Mouse (Mus musculus) limb, embryonic 12.5 days (tissue): ENCODE data around the gene Foxn3. TPM values are rescaled to one million over a fixed set of nuclear protein-coding genes. Genes with fewer than 3 reads are reported as not detected.

Experiments used
- ATAC-seq: fragments of 200-750 bp; cut with Nextera tagmentation; 2 replicates; pipeline ENCODE4 v1.8.0; 2017; ENCODE audit warnings: low read depth, moderate TSS enrichment; ENCODE audit not compliant: insufficient number of reproducible peaks, insufficient read depth, low FRiP score, low TSS enrichment
- H3K27ac ChIP-seq: fragments of 300-500 bp; sonication (generic); 2 replicates; pipeline ENCODE4 v1.5.1; 2016; ENCODE audit warnings: mild to moderate bottlenecking, moderate library complexity
- H3K27me3 ChIP-seq: fragments of 300-500 bp; sonication (generic); 2 replicates; pipeline ENCODE4 v1.6.1; 2016; ENCODE audit warnings: mild to moderate bottlenecking, moderate library complexity
- H3K36me3 ChIP-seq: fragments of 300-500 bp; sonication (generic); 2 replicates; pipeline ENCODE4 v1.6.1; 2016; ENCODE audit warnings: mild to moderate bottlenecking, moderate library complexity
- H3K4me1 ChIP-seq: fragments of 300-500 bp; sonication (generic); replicated peaks from 2 replicates; pipeline ENCODE4 v1.6.1; 2016
- H3K4me2 ChIP-seq: fragments of 300-500 bp; sonication (generic); 2 replicates; pipeline ENCODE4 v1.6.1; 2016; ENCODE audit warnings: mild to moderate bottlenecking, moderate library complexity
- H3K4me3 ChIP-seq: fragments of 300-500 bp; sonication (generic); replicated peaks from 2 replicates; pipeline ENCODE4 v1.5.1; 2016; ENCODE audit warnings: mild to moderate bottlenecking
- H3K9ac ChIP-seq: fragments of 300-500 bp; sonication (generic); replicated peaks from 2 replicates; pipeline ENCODE4 v1.6.1; 2016; ENCODE audit warnings: mild to moderate bottlenecking, moderate library complexity
- H3K9me3 ChIP-seq: fragments of 300-500 bp; sonication (generic); 2 replicates; pipeline ENCODE4 v1.6.1; 2016; ENCODE audit warnings: mild to moderate bottlenecking, moderate library complexity
- WGBS: fragments of 180-500 bp; shearing (Covaris S2); methylation state at CpG from one replicate; pipeline ENCODE4 v1.1.7; 2016; 5-methylcytosine and 5-hydroxymethylcytosine counted together
- polyA plus RNA-seq: library from polyadenylated mRNA; unstranded; fragments of >200 nt; fragmentation: Nextera tagmentation; extraction: Ambion mirVana; gene quantifications from 2 replicates; pipeline ENCODE4 v1.2.1, GENCODE M21; 2016

The Foxn3 gene
- polyA plus RNA-seq, 1 experiment from 2014 or later: 115 TPM

GRCm38 (mm10) chr12:99417885-99418284, 145.5 kb downstream of the Foxn3 start:
- H3K4me3 ChIP-seq: no peak overlapping the region
- H3K27me3 ChIP-seq: no peaks in the 10 kb centered on the region
- H3K36me3 ChIP-seq: no peaks in the 10 kb centered on the region
- H3K9ac ChIP-seq: no peak overlapping the region
- no peak for ATAC-seq
- H3K4me1 ChIP-seq: peaks cover 12% of the 10 kb centered on the region
- no peak overlapping the region for H3K27ac ChIP-seq
- H3K9me3 ChIP-seq: no peaks in the 10 kb centered on the region
- H3K4me2 ChIP-seq: no peak overlapping the region
- WGBS: 88% methylated on average over 9 of the region's 9 CpGs

- Histone ChIP-seq H3K27me3 (no peaks in the 10 kb centered on the region), H3K4me1 (peaks cover 12% of the 10 kb centered on the region), H3K4me2 (no peak overlapping the region), H3K27ac (no peak overlapping the region), H3K9me3 (no peaks in the 10 kb centered on the region), H3K4me3 (no peak overlapping the region), H3K9ac (no peak overlapping the region), H3K36me3 (no peaks in the 10 kb centered on the region)
- WGBS: 56% methylated on average over 5 of the region's 5 CpGs
- ATAC-seq: no peak
These were observed 147.8 kb downstream of the Foxn3 start for GRCm38 (mm10) chr12:99415538-99415937.

GRCm38 (mm10) chr12:99412496-99412895, 150.9 kb downstream of the Foxn3 start:
- peaks cover 12% of the 10 kb centered on the region for H3K4me1 ChIP-seq
- H3K27me3 ChIP-seq: no peaks in the 10 kb centered on the region
- ATAC-seq: no peak
- no peak overlapping the region for H3K27ac ChIP-seq
- H3K9me3 ChIP-seq: no peaks in the 10 kb centered on the region
- H3K4me3 ChIP-seq: no peak overlapping the region
- whole genome bisulfite sequencing: 57% methylated on average over 3 of the region's 3 CpGs
- H3K9ac ChIP-seq: no peak overlapping the region
- no peaks in the 10 kb centered on the region for H3K36me3 ChIP-seq
- H3K4me2 ChIP-seq: no peak overlapping the region

GRCm38 (mm10) chr12:99412034-99412433, 151.3 kb downstream of the Foxn3 start:
- H3K4me1 ChIP-seq: peaks cover 17% of the 10 kb centered on the region
- WGBS: 40% methylated on average over 7 of the region's 7 CpGs
- H3K27me3 ChIP-seq: no peaks in the 10 kb centered on the region
- H3K4me2 ChIP-seq: no peak overlapping the region
- no peak overlapping the region for H3K9ac ChIP-seq
- no peaks in the 10 kb centered on the region for H3K9me3 ChIP-seq
- no peak for ATAC-seq
- H3K36me3 ChIP-seq: no peaks in the 10 kb centered on the region
- H3K4me3 ChIP-seq: no peak overlapping the region
- H3K27ac ChIP-seq: no peak overlapping the region

- 75% methylated on average over 3 of the region's 3 CpGs for WGBS
- no peak overlapping the region for H3K4me3 ChIP-seq
- H3K9ac ChIP-seq: no peak overlapping the region
- no peak overlapping the region for H3K27ac ChIP-seq
- H3K27me3 ChIP-seq: no peaks in the 10 kb centered on the region
- no peak for ATAC-seq
- H3K36me3 ChIP-seq: no peaks in the 10 kb centered on the region
- H3K4me1 ChIP-seq: peaks cover 13% of the 10 kb centered on the region; the same call in 1 of the 2 replicates
- H3K9me3 ChIP-seq: 0 out of 2 replicates have a peak, but pooled peaks cover under 1% of the 10 kb centered on the region
- H3K4me2 ChIP-seq: no peak overlapping the region
These were observed 154.7 kb downstream of the Foxn3 start for GRCm38 (mm10) chr12:99408651-99409050.

GRCm38 (mm10) chr12:99408089-99408488, 155.3 kb downstream of the Foxn3 start:
- no peak overlapping the region for H3K9ac ChIP-seq

GRCm38 (mm10) chr12:99407318-99407716, 156.1 kb downstream of the Foxn3 start:
- 70% methylated on average over 6 of the region's 6 CpGs for WGBS
- no peak overlapping the region for H3K27ac ChIP-seq
- no peak overlapping the region for H3K4me2 ChIP-seq

More at GRCm38 (mm10) chr12:99408089-99408488, 155.3 kb downstream of the Foxn3 start:
- Histone ChIP-seq H3K27me3 (no peaks in the 10 kb centered on the region), H3K4me2 (no peak overlapping the region), H3K36me3 (peaks cover under 1% of the 10 kb centered on the region; the same call in 1 of the 2 replicates), H3K9me3 (peaks cover 4% of the 10 kb centered on the region; the same call in 1 of the 2 replicates), H3K4me1 (peaks cover 13% of the 10 kb centered on the region; the same call in 1 of the 2 replicates), H3K27ac (no peak overlapping the region), H3K4me3 (no peak overlapping the region)
- ATAC-seq: no peak
- WGBS: 92% methylated on average over 16 of the region's 16 CpGs

GRCm38 (mm10) chr12:99406697-99407317, 156.6 kb downstream of the Foxn3 start:
- H3K4me3 ChIP-seq: no peak overlapping the region
- no peak overlapping the region for H3K27ac ChIP-seq
- 65% methylated on average over 15 of the region's 15 CpGs for WGBS

More at GRCm38 (mm10) chr12:99407318-99407716, 156.1 kb downstream of the Foxn3 start:
- no peak for ATAC-seq
- H3K9me3 ChIP-seq: peaks cover 4% of the 10 kb centered on the region; the same call in 1 of the 2 replicates
- H3K27me3 ChIP-seq: no peaks in the 10 kb centered on the region
- H3K4me3 ChIP-seq: no peak overlapping the region
- peaks cover 13% of the 10 kb centered on the region; the same call in 1 of the 2 replicates for H3K4me1 ChIP-seq
- peaks cover 3% of the 10 kb centered on the region; the same call in 1 of the 2 replicates for H3K36me3 ChIP-seq
- no peak overlapping the region for H3K9ac ChIP-seq

GRCm38 (mm10) chr12:99406254-99406653, 157.1 kb downstream of the Foxn3 start:
- Histone ChIP-seq H3K4me2 (no peak overlapping the region), H3K9me3 (peaks cover 4% of the 10 kb centered on the region; the same call in 1 of the 2 replicates), H3K4me3 (no peak overlapping the region), H3K9ac (no peak overlapping the region), H3K36me3 (peaks cover 3% of the 10 kb centered on the region; the same call in 1 of the 2 replicates), H3K27me3 (no peaks in the 10 kb centered on the region), H3K4me1 (peaks cover 13% of the 10 kb centered on the region; the same call in 1 of the 2 replicates), H3K27ac (no peak overlapping the region; the same call in 1 of the 2 replicates)
- WGBS: 25% methylated on average over 9 of the region's 9 CpGs
- ATAC-seq: no peak

More at GRCm38 (mm10) chr12:99406697-99407317, 156.6 kb downstream of the Foxn3 start:
- H3K9ac ChIP-seq: no peak overlapping the region
- H3K9me3 ChIP-seq: peaks cover 4% of the 10 kb centered on the region; the same call in 1 of the 2 replicates
- H3K36me3 ChIP-seq: peaks cover 3% of the 10 kb centered on the region; the same call in 1 of the 2 replicates
- H3K27me3 ChIP-seq: no peaks in the 10 kb centered on the region
- ATAC-seq: no peak
- peaks cover 13% of the 10 kb centered on the region; the same call in 1 of the 2 replicates for H3K4me1 ChIP-seq
- H3K4me2 ChIP-seq: no peak overlapping the region

- no peaks in the 10 kb centered on the region for H3K27me3 ChIP-seq
- no peak overlapping the region for H3K4me2 ChIP-seq
- peaks cover 13% of the 10 kb centered on the region; the same call in 1 of the 2 replicates for H3K4me1 ChIP-seq
- 40% methylated on average over 4 of the region's 4 CpGs for WGBS
- no peak overlapping the region for H3K27ac ChIP-seq
- no peak for ATAC-seq
- H3K9ac ChIP-seq: no peak overlapping the region
- H3K4me3 ChIP-seq: no peak overlapping the region
- peaks cover 3% of the 10 kb centered on the region; the same call in 1 of the 2 replicates for H3K36me3 ChIP-seq
- peaks cover 4% of the 10 kb centered on the region; the same call in 1 of the 2 replicates for H3K9me3 ChIP-seq
These were observed 158.0 kb downstream of the Foxn3 start for GRCm38 (mm10) chr12:99405401-99405800.

GRCm38 (mm10) chr12:99403004-99403403, 160.4 kb downstream of the Foxn3 start:
- no peak overlapping the region for H3K27ac ChIP-seq
- no peak overlapping the region for H3K9ac ChIP-seq
- peaks cover 4% of the 10 kb centered on the region; the same call in 1 of the 2 replicates for H3K9me3 ChIP-seq
- H3K4me2 ChIP-seq: no peak overlapping the region
- no peaks in the 10 kb centered on the region for H3K27me3 ChIP-seq
- ATAC-seq: no peak
- 0 out of 2 replicates have a peak, but pooled peaks cover 13% of the 10 kb centered on the region for H3K4me1 ChIP-seq
- no peak overlapping the region for H3K4me3 ChIP-seq
- H3K36me3 ChIP-seq: peaks cover 3% of the 10 kb centered on the region; the same call in 1 of the 2 replicates
- WGBS: 92% methylated on average over 5 of the region's 5 CpGs
